Mouse (Mus musculus): Measurements from ENCODE around the gene Il6st.

DNA sequence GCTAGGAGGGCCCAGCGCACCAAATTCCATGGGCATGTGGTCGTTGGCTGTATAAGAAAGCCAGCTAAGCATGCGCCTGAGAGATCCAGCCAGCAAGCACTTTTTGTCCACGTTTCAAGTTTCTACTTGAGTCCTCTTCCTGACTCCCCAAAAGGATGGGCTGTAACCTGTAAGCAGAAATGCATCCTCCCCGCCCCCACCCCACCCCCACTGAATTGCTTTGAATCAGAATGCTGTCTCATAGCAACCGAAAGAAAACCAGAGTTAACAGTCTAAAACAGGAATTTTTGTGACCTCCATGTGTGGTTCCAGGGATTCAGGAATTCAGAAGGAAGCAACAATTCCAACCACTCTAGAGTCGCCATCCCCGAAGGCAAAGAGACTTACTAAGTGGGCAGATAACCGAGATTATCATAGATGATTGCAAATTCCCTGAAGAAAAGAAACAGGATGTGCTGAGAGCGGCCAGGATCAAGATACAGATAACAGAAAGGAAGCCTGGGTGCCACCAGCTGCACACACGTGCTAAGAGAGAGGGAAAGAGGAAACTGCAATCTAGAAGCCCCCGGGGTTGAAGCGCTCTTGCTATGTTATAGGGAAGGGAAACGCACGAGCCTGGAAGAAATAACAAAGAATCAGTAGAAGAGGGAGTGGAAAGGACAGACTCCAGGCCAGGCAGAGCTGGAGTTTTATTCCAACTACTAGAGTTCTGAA, 24.6 kb upstream of the Il6st start:
- TF ChIP-seq CTCF (IDR thresholded peaks at IDR 0.05; ENCODE audit: insufficient read depth, low read depth, low read length) (no peak), POLR2A (IDR thresholded peaks at IDR 0.05; ENCODE audit: insufficient read depth, low read depth, low read length) (no peak)
